Mouse (Mus musculus) 3T3-L1 (cell line): ENCODE results near the gene Slirp.
A peak's percentile ranks its signal among the peaks of the same experiment; 100 is the strongest.

Experiments
- DNase-seq: peaks from one replicate; pipeline ENCODE4 v3.0.0-alpha.2; 2015; ENCODE audit warnings: low read depth, low spot score

Slirp gene

GRCm38 (mm10) chr12:87443700-87444122, at the start of gene Slirp, which contains the start of gene Alkbh1:
Gene Slirp, plus strand, starts transcription at chr12:87443896.
Gene Alkbh1, minus strand, starts transcription at chr12:87444017.
- peak; percentile 94 for DNase-seq

DNA sequence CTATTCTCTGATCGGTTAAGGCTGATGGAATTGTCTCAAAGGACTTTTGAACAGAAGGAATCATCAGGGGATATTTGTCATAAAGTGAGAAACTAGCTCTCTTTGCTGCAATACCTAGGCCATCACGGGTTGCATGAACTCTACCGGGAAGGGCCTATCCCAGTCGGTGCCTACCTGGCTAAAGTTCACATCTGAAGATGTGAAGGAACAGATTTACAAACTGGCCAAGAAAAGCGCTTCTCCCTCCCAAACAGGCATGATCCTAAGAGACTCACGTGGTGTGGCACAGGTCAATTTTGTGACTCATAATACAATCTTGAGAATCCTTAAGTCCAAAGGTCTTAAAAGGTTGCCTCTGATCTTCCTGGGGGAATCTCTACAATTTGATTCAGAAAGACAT, 49.4 kb upstream of the Slirp start:
- DNase-seq: no peak

DNA sequence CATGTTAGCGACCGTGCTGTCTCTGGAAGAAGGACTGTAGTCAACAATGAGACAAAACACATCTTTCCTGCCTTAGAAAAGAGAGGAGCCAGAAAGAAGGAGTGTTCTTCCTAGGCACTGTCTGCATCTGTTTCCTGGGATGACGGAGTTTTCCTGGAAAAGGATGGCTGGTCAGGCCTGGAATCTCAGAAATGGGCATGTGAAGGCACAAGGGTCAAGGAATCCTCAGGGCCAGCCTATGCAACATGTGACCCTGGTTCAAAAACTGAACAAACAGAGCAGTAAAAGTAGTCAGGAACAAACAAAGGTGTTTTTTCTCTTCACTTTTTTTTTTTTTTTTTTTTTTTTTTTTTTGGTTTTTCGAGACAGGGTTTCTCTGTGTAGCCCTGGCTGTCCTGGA, 46.6 kb upstream of the Slirp start:
- DNase-seq: no peak

DNA sequence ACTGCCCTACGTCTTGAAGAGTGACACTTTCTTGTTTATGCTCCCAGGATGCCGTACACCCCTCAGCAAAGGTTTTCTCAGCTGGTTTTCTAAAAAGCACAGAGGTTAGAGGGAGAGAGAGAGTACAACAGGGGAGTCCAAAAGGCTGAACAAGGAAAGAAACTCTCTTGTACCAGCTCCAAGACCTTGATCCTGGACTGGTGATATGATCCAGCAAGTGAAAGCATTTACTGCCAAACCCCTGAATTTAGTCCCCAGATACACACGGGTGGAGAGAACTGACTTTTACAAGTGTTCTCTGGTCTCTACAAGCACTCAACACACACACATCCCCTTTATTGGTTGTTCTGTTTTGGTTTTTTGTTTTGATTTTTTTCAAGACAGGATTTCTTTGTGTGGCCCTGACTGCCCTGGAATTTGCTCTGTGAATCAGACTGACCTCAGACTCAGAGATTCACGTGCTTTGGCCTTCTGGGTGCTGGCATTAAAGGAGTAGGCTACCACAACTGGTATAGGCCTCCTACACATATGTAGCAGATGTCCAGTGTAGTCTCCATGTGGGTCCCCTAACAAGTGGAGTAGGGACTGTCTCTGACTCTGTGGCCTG, 45.8 kb upstream of the Slirp start:
- DNase-seq: peak; percentile 53

DNA sequence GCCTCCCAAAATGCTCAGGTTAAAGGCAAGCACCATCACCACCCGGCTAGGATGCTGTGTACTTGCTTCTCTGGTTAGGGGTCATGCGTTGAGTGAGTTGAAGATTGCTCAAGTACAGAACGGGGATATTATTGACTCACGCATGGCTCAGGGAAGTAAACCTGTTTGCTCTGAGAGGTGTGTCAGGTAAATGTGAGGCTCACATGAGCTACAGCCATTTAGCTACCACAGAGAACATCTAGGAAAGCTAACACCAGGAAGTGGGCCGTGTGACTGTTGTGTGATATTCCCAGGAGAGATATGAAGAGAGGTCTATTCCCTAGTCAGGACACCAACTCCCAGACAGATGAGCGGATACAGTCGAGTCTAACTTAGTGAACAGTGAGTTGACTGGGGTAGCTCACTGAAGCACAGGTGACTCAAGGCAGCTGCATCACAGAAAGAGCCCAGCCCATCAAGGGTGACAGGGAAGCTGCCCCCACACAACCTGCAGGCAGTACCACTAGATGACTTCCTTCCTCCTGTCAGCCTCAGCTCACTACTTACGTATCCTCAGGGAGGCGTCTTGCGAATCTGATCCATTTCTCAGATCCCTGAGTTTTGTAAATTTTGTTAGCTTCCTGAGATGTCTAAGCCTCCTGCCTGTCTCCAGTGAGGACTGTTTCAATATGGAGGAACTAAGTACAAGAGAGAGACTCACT, 44.4 kb upstream of the Slirp start:
- DNase-seq: no peak

DNA sequence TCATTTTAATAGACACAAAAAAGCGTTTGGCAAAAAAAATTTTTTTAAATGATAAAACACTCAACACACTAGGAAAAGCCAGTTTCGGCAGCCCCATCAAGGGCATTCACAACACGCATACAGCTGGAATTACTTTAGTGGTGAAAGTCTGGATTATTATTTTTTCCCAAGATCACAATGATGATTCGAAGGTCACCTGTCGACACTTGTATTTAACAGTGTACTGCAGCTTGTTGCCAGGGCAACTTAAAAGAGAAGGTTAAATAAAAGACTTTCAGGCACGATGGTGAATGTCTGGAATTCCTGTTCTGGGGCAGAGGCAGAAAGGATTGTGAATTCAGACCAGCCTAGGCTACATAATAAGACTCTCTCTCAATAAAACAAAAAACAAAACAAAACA, 41.8 kb upstream of the Slirp start:
- DNase-seq: peak; percentile 46

DNA sequence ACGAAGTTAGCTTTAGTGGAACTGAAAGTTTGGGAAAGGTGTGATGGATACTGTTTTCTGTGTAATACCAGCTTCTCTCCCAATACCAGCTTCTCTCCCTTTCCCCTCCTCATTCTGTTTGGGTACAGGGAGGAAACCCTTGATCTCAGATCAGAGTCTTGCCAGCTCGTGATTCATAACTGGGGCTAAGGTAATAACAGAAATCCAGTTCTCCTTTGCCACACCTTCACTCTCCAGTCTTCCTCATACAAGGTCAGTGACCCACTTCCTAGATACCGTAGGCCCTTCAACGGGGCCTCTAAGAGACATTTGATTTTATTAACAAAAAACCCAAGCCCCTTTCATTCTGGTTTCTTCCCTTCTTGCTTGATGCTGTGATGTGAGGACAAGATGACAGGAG, 38.5 kb upstream of the Slirp start:
- no peak for DNase-seq

GRCm38 (mm10) chr12:87405721-87406120, 38.0 kb upstream of the Slirp start:
- DNase-seq: peak; percentile 65

DNA sequence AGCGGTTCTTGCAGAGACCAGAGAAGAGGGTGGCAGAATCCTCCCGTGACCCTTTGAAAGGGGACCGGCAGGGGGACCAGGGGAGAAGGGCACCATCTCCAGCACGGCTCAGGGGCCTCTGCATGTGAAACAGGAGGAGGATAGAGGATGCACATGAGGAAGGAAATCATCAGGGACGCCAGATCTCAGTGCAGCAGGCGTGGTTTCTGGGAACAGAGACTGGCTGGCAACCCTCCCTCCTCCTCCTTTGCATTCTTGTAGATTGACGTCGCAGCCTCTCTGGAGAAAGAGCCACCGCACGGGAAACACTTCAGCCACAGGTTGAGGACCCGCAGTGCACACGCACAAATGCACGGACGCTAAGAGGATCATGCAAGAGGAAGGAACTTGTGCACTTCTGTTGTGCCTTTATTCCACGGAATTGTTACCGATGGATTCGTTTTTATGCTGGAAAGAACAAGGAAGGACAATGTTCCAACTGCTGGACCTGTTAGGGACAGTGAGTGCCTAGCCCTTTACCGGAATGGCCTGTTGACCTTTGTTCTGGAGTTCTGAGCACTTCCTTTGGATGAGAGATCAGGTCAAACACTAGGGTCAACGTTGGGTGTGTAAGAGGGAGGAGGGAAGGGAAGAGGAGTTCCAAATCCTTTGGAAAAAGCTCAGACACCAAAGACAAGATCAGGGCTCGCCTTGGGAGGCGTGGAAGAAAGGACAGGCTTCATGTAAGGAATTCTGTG, 35.7 kb upstream of the Slirp start:
- DNase-seq: peak; percentile 87

DNA sequence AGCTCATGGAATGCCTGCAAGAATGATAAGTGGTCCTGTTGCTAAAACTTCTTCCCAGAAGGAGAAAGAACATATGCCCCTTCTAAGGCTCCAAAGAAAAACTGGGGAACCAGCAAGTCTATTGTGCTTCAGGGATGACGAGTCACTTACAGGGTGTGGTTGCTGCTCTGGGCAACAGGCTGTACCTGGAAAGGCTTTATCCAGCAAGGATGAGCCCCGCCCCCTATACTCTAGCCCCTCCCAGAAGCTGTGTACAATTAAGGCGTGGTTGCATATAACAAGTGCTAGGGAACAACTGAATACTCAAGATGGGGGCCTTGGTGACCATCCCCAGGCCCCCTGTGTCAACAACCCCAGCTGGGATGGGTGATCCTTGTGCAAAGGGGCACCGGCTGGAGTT, 34.6 kb upstream of the Slirp start:
- peak; percentile 57 for DNase-seq

GRCm38 (mm10) chr12:87410999-87411398, 32.7 kb upstream of the Slirp start:
- peak; percentile 68 for DNase-seq

DNA sequence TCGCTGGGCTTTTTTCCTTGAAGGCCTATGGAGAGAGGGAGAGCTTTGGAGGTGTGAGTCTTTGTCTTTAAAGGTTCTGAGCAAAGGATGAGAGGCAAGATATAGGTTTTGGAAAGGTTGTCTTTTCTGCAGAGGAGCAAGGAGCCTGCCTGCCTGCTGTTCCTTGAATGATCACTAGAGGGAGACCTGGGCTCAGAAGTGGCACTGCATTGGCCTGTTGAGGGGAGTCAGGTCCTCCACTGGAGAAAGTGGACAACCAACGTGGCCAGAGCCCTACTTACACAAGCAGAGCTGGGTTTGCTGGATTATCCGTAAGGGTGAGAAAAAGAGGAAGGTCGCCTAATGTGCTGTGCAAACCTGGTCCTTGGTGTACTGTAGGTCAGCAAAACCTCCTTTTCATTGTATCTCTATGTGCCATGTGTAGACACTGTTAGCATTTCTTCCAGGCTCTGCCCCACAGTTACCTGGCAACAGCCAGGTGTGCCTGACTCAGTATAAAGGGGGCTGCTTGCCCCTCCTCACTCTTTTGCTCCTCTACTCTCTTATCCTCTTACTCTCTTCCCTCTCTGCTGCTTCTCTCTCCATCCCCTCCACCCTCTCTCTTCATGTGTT, 30.4 kb upstream of the Slirp start:
- peak; percentile 80 for DNase-seq

DNA sequence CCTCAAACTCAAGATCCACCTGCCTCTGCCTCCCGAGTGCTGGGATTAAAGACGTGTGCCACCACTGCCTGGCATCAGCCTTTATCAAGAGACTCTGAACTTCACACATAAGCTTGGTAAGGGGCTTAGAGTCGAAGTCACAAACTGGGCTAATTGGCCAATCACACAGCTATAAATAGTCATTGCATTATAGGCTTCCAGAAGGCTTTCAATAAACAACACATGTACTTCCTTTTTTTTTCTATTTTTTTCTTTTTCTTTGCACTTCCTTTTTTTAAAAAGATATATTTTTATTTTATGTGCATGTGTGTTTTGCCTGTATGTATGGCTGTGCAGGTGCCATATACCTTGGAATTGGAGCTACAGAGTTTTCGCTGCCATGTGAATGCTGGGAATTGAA, 28.3 kb upstream of the Slirp start:
- no peak for DNase-seq

GRCm38 (mm10) chr12:87416690-87417089, 27.0 kb upstream of the Slirp start:
- DNase-seq: peak; percentile 74

- no peak for DNase-seq
These were observed 24.8 kb upstream of the Slirp start for GRCm38 (mm10) chr12:87418921-87419320.

DNA sequence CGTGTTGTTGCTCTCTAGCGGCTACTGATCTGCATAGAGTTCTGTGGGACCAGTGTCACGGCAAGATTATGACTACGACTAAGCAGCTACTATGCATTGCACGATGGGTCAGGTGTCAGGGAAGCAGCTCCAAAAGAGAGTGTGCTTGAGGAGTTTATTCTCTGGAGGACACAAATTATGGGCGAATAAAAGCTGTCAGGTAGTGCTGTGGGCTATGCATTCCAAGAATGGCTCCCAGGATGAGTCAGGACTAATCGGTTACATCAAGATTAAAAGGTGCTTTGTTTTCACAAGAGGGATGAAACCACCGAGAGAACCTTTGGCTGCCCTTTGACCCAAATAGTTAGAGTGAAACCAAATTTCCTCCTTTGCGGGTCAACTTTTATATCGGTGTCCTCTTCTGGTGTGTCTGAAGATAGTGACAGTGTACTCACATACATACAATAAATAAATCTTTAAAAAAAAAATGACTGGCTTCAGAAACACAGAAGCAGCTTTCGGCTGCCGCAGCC, 23.7 kb upstream of the Slirp start:
- DNase-seq: no peak

GRCm38 (mm10) chr12:87421708-87422507, 21.8 kb upstream of the Slirp start:
- no peak for DNase-seq

GRCm38 (mm10) chr12:87423700-87424099, 20.0 kb upstream of the Slirp start:
- DNase-seq: peak; percentile 52

DNA sequence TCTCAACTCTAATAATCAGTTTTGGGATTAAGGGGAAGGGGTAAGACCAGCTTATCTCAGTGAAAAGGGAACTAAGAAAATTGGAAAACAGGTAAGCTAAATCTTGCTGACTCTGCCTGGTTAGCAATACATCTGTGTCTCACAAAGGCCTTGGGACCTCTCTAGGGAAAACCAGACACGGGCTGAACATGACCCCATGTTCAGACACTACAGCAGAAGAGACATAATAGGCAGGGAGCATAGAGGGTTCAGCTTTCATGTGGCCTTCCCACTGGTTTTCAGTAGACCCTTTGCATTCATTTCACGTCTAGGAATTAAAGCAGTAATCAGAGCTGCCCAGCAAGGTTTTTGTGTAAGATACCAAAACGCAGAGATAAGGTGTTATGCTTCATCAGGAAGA, 19.2 kb upstream of the Slirp start:
- no peak for DNase-seq

DNA sequence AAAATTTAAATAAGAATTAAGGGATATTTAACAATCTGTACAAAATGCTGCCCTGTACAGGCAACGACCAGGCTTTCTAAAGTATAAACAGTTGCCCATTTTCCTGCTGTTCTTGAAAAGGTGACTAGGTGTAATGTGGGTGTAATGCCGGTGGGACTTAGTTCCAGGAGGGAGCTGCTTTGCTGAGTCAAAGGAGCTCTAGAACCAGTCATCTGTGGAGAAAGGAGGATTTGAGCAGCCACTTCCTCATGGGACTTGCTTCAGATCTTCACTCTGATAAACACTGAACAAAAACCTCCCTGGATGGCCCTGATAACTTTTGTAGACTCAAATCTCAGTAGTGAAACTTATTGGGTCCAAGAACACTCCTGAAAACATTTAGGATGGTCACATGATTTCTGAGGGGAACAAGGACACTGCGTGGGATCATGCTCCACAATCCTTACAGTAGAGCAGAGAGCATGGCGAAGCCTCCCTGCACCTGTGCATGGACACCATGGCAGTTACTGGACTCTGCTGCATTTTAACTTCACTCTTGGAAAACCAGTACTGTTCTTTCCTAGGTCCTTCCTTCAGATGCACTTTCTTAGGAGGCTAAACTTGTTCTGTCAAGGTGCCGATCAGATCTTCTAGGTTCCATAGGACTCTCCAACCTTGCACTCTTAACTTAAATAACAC, 17.2 kb upstream of the Slirp start:
- no peak for DNase-seq

DNA sequence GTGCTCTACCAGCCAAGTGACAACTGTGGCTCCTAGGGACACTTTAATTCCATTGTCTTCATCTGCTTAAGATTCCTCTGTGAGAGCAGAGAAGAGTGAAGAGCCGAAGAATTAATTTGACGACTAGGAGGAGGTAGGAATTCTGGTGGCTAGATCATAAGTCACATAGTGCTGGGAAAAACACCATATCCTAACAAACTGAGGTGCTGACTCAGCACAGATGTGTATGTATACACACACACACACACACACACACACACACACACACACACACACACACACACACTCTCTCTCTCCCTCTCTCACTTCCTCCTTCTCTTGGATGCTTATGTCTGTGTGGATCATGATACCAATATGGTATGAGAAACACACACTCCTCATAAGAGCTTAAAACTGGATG, 15.4 kb upstream of the Slirp start:
- no peak for DNase-seq
